Mouse (Mus musculus) hindbrain, embryonic 16.5 days (tissue): ENCODE measurements around the gene Ptch1. TPM values are rescaled to one million over a fixed set of nuclear protein-coding genes. Genes with fewer than 3 reads are reported as not detected.

Experiments
- ATAC-seq: fragments of 200-750 bp; cut with Nextera tagmentation; 2 replicates; pipeline ENCODE4 v1.8.0; 2017; ENCODE audit warnings: moderate TSS enrichment, moderate library complexity
- H3K27ac ChIP-seq: fragments of 300-500 bp; sonication (generic); 2 replicates; pipeline ENCODE4 v1.5.1; 2014; ENCODE audit warnings: low read depth, mild to moderate bottlenecking, control low read depth, low read length, moderate library complexity
- H3K27me3 ChIP-seq: fragments of 300-500 bp; sonication (generic); replicated peaks from 2 replicates; pipeline ENCODE4 v1.6.1; 2014; ENCODE audit warnings: low read length; ENCODE audit not compliant: control insufficient read depth, insufficient read depth
- H3K36me3 ChIP-seq: fragments of 300-500 bp; sonication (generic); 2 replicates; pipeline ENCODE4 v1.6.1; 2014; ENCODE audit warnings: mild to moderate bottlenecking, low read length, moderate library complexity, mixed read lengths; ENCODE audit not compliant: control insufficient read depth, insufficient read depth
- H3K4me1 ChIP-seq: fragments of 300-500 bp; sonication (generic); 2 replicates; pipeline ENCODE4 v1.6.1; 2014; ENCODE audit warnings: low read depth, low read length; ENCODE audit not compliant: control insufficient read depth, insufficient read depth
- H3K4me2 ChIP-seq: fragments of 300-500 bp; sonication (generic); 2 replicates; pipeline ENCODE4 v1.6.1; 2014; ENCODE audit warnings: mild to moderate bottlenecking, low read length, control low read depth, moderate library complexity
- H3K4me3 ChIP-seq: fragments of 300-500 bp; sonication (generic); 2 replicates; pipeline ENCODE4 v1.5.1; 2014; ENCODE audit warnings: mild to moderate bottlenecking, low read length, control low read depth, moderate library complexity
- H3K9ac ChIP-seq: fragments of 300-500 bp; sonication (generic); 2 replicates; pipeline ENCODE4 v1.6.1; 2014; ENCODE audit warnings: low read depth, mild to moderate bottlenecking, control low read depth, low read length, moderate library complexity
- H3K9me3 ChIP-seq: fragments of 300-500 bp; sonication (generic); 2 replicates; pipeline ENCODE4 v1.6.1; 2014; ENCODE audit warnings: mild to moderate bottlenecking, low read length, moderate library complexity; ENCODE audit not compliant: control insufficient read depth
- WGBS: fragments of 180-500 bp; shearing (Covaris S2); extraction: QIAGEN DNeasy Blood & Tissue Kit; methylation state at CpG from one replicate; pipeline ENCODE4 v1.1.7; 2014; 5-methylcytosine and 5-hydroxymethylcytosine counted together
- polyA plus RNA-seq: library from polyadenylated mRNA; unstranded; fragments of >200 nt; fragmentation: Nextera tagmentation; extraction: Ambion mirVana; gene quantifications from 2 replicates; pipeline ENCODE4 v1.2.1, GENCODE M21; 2015

Ptch1 gene
- polyA plus RNA-seq, 1 experiment from 2014 or later = 15.3 TPM

DNA sequence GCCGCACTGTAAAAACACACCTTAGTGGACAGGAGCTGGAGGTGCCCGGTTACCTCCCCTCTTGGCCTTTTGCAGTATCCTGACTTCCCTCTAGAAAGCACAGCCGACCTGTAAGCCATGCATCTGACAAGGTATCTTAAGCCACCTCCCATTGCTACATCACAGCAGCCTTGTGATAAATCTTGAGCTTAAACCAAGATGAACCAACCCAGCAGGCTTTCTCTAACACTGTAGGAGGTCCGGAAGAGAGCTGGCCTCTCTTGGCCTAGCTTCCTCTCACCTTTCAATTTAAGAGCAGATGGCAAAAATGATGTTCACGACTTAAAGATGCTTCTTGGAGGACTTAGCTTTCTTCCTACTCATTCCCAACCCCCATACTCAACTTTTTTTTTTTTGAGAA, 17.5 kb downstream of the Ptch1 start:
- Histone ChIP-seq H3K9ac (peak overlapping the region; percentile 18; the same call in 1 of the 2 replicates), H3K4me2 (peak overlapping the region; percentile 25), H3K27ac (peak overlapping the region; percentile 55; the same call in 1 of the 2 replicates), H3K36me3 (no peaks in the 10 kb centered on the region), H3K9me3 (no peaks in the 10 kb centered on the region), H3K4me3 (peak overlapping the region; percentile 8; the same call in 1 of the 2 replicates), H3K4me1 (peaks cover 83% of the 10 kb centered on the region), H3K27me3 (no peaks in the 10 kb centered on the region)
- no peak for ATAC-seq
- WGBS = 33% methylated on average over 5 of the region's 5 CpGs

DNA sequence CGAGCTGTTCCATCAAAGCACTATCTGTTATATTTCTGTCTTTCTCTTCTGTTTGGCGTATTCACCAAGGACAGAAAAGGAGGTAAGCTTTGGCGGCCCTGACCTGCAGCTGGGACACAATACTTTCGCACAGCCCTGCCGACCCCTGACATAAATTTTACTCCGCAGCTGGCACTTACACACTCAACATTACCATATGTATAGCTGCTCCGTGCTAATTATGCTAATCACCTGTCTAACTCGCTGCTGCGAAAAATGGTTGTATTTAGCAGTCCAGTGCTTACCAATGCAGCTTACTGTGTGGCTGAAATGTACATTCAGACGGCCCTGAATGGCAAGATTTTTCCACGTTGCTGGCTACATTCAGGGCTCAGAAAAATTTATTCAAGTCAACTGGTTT, 18.8 kb downstream of the Ptch1 start:
- Histone ChIP-seq H3K36me3 (no peaks in the 10 kb centered on the region), H3K9ac (no peak overlapping the region), H3K4me3 (no peak overlapping the region), H3K4me1 (peaks cover 75% of the 10 kb centered on the region), H3K27ac (no peak overlapping the region), H3K27me3 (no peaks in the 10 kb centered on the region), H3K9me3 (no peaks in the 10 kb centered on the region), H3K4me2 (peak overlapping the region; percentile 18)
- 15% methylated on average over 11 of the region's 11 CpGs for WGBS
- ATAC-seq = peak; percentile 66

DNA sequence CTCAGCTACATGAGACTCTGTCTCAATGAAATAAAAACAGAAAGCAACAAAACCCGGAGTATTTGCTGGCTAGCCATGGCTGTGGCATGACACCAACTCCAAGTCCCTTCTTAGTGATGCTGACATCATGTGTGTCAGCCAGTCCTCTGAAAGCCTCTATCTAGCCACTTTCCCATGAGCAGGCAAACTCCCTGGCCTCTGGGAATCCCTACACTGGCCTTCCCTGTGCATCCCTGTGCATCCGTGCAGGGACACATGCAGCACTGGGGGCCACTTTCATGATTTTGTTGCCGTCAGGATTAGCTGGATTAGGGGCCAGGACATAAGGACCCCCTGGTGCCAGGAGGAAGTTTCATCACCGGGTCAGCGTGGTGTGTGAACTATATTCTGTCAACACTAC, 20.0 kb downstream of the Ptch1 start:
- no peaks in the 10 kb centered on the region for H3K27me3 ChIP-seq
- no peaks in the 10 kb centered on the region for H3K9me3 ChIP-seq
- H3K9ac ChIP-seq = no peak overlapping the region
- H3K27ac ChIP-seq = peak overlapping the region; percentile 48; the same call in 1 of the 2 replicates
- peaks cover 66% of the 10 kb centered on the region for H3K4me1 ChIP-seq
- 29% methylated on average over 5 of the region's 5 CpGs for WGBS
- no peak overlapping the region; the same call in 1 of the 2 replicates for H3K4me2 ChIP-seq
- H3K4me3 ChIP-seq = no peak overlapping the region
- no peak for ATAC-seq
- H3K36me3 ChIP-seq = no peaks in the 10 kb centered on the region

DNA sequence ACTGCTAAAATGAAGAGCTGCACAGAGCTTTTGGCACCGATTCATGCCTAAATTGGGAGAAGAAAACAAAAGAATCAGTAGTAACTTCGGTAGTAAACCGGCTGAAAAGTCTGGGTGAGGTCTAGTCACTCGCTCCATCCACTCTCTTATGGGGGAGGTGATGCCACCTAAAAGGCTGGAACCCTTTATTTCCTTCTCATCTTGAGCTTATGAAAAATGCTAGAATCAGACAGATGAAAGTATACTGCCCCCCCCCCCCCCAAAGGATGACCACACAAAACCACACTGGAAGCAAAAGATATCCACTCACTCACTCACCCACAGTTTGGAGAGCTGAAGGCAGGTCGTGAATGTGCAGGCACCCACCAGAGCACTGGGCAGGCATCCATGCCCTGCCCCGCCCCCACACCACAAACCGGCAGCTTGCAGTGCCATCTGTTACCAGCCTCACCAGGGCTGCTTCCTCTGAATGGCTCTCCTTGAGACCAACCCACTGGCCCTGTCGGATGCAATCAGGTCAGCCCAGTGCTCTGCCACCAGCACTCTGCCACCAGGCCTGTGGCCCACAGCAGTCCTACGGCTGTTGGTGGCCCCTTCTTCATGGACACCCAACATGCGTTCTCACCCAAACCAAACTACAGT, 21.0 kb downstream of the Ptch1 start:
- no peak overlapping the region for H3K4me3 ChIP-seq
- H3K4me1 ChIP-seq = peaks cover 56% of the 10 kb centered on the region
- H3K4me2 ChIP-seq = peak overlapping the region; percentile 35
- H3K27ac ChIP-seq = peak overlapping the region; percentile 67
- no peaks in the 10 kb centered on the region for H3K36me3 ChIP-seq
- ATAC-seq = peak; percentile 77
- H3K27me3 ChIP-seq = no peaks in the 10 kb centered on the region
- no peaks in the 10 kb centered on the region for H3K9me3 ChIP-seq
- WGBS = 25% methylated on average over 10 of the region's 10 CpGs
- no peak overlapping the region for H3K9ac ChIP-seq

DNA sequence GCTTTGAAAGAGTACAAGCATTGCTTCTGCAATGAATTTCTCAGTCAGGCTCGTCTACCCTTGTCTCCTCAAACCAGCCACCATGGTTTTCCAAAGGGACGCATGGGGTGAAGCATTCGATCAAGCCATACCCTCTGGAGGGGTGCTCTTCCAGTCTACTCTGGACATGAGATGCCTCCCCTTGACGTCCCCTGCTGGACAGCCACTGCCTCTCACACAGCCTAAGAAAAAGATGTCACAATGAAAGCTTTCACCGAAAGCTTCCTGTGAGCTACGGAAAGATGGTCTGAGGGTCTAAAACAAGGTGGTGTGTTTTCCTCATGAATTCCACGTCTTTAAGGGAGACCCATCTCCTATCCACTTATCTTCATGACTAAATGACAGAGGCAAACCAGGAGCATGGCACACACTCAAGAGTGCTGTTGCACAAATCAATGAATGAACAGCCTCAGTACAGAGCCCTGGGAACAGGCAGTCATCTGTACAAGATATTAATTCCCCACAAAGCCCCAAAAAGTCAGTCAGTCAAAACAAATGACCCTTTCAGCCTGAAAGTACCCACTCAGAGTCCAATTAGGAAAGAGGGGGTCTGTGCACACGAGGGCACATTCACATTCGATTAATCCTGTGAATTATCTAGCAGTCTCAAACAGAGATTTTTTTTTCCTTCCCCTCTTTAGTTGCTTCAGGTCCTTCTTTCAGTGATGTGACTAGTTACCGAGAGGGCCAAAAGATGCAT, 21.7 kb downstream of the Ptch1 start:
- Histone ChIP-seq H3K27ac (peak overlapping the region; percentile 67), H3K9me3 (no peaks in the 10 kb centered on the region), H3K9ac (no peak overlapping the region), H3K36me3 (no peaks in the 10 kb centered on the region), H3K4me2 (peak overlapping the region; percentile 35), H3K4me1 (peaks cover 51% of the 10 kb centered on the region), H3K27me3 (no peaks in the 10 kb centered on the region), H3K4me3 (no peak overlapping the region)
- ATAC-seq = no peak; the same call in 1 of the 2 replicates
- WGBS = 43% methylated on average over 10 of the region's 10 CpGs

DNA sequence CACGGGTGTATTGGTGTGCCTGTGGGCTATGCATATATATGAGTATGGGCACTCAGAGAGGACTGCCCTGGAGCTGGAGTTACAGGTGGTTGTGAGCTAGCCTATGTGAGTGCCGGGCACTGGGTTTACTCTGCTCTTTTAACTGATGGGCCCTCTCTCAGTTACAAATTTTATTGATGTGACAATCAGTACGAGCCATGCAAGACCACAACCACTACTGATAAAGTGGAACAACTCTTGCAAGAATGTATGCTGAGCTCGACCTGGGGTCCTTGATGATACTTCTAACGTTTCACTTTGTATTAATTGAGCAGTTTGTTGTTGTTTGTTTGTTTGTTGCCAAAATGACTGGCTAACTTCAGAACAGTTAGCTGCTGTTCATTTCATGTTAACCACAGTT, 23.0 kb downstream of the Ptch1 start:
- H3K9ac ChIP-seq = no peak overlapping the region
- no peak overlapping the region for H3K27ac ChIP-seq
- no peak overlapping the region for H3K4me3 ChIP-seq
- H3K9me3 ChIP-seq = no peaks in the 10 kb centered on the region
- no peak for ATAC-seq
- 72% methylated on average over 5 of the region's 5 CpGs for WGBS
- no peaks in the 10 kb centered on the region for H3K27me3 ChIP-seq
- no peaks in the 10 kb centered on the region for H3K36me3 ChIP-seq
- H3K4me1 ChIP-seq = peaks cover 41% of the 10 kb centered on the region
- no peak overlapping the region for H3K4me2 ChIP-seq

DNA sequence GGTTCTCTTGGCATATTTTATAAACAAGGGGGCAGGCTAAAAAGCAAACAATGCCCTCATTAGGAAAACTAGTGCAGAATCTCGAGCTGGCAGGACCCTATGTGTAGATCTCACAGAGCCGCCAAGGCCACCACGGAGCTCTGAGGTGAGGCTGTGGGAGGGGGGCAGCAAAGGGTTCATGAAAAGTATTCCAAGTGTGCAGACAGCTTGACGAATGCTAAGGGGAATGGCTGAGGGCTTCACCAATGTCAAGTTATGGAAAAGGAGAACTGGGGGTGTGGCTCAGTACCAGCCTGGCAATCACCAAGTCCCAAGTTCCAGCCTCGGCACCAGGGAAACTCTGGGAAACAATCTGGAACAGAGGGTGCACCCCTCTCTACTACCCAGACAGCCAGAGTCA, 24.2 kb downstream of the Ptch1 start:
- Histone ChIP-seq H3K4me2 (no peak overlapping the region), H3K36me3 (0 out of 2 replicates have a peak, but pooled peaks cover 2% of the 10 kb centered on the region), H3K4me3 (no peak overlapping the region), H3K27ac (no peak overlapping the region; the same call in 1 of the 2 replicates), H3K9ac (no peak overlapping the region), H3K4me1 (peaks cover 38% of the 10 kb centered on the region), H3K9me3 (no peaks in the 10 kb centered on the region), H3K27me3 (no peaks in the 10 kb centered on the region)
- WGBS = 29% methylated on average over 5 of the region's 5 CpGs
- ATAC-seq = peak; percentile 78

DNA sequence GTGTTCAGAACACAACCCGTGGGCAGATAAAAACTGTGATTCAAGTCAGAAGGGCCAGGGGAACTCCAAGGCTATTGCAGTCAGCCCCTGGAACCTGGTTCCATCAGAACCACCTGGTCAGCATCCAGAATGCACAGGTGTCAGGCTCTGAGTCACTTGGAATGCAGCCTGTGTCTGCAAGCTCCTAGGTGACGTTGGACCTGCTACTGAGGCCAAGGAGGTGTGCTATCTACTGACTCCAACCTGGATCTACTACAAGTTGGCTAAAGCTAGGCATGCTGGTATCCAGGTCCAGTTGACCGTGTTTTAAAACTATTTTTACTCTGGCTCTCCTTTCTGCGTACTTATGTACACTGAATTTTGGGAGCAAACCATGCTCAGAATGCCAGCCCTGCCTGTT, 24.8 kb downstream of the Ptch1 start:
- Histone ChIP-seq H3K27ac (peak overlapping the region; percentile 13; the same call in 1 of the 2 replicates), H3K9ac (no peak overlapping the region), H3K4me2 (no peak overlapping the region), H3K27me3 (no peaks in the 10 kb centered on the region), H3K9me3 (no peaks in the 10 kb centered on the region), H3K4me1 (peaks cover 37% of the 10 kb centered on the region), H3K36me3 (0 out of 2 replicates have a peak, but pooled peaks cover 2% of the 10 kb centered on the region), H3K4me3 (no peak overlapping the region)
- ATAC-seq = no peak
- 71% methylated on average over 4 of the region's 4 CpGs for WGBS

DNA sequence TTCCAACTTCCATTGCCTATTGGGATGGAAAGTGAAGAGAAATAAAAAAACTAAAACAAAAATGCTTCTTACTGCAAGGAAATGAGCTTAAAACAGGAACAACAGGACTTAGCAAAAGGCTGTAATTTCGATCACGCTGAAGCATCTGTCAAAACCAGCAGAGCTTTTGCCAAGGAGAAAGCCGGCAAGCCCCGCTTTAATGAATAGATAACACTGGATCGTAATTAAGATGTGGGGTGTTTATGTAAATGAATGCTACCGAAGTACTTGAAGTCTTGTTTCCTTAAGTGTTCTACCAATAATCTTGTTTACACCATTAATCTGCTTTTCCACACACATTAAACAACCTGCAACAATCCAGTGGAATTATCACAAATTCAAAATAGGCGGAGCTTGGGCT, 28.1 kb downstream of the Ptch1 start:
- 46% methylated on average over 7 of the region's 7 CpGs for WGBS
- ATAC-seq = no peak
- H3K27ac ChIP-seq = peak overlapping the region; percentile 9; the same call in 1 of the 2 replicates
- no peak overlapping the region for H3K9ac ChIP-seq
- H3K27me3 ChIP-seq = no peaks in the 10 kb centered on the region
- no peak overlapping the region for H3K4me2 ChIP-seq
- H3K4me1 ChIP-seq = peaks cover 13% of the 10 kb centered on the region
- no peak overlapping the region for H3K4me3 ChIP-seq
- no peaks in the 10 kb centered on the region for H3K9me3 ChIP-seq
- peaks cover 25% of the 10 kb centered on the region for H3K36me3 ChIP-seq
